Mouse (Mus musculus) cerebellum, adult 11-12 months (tissue): Measurements from ENCODE around the gene Gm3727.
"Not testable (repeated sequence)": the region's sequence is repeated elsewhere in the genome, so short reads cannot be mapped to it uniquely, and the experiment has no call there.

ENCODE experiments used
- DNase-seq: peaks from one replicate; pipeline ENCODE4 v3.0.0; 2022

The Gm3727 gene

DNA sequence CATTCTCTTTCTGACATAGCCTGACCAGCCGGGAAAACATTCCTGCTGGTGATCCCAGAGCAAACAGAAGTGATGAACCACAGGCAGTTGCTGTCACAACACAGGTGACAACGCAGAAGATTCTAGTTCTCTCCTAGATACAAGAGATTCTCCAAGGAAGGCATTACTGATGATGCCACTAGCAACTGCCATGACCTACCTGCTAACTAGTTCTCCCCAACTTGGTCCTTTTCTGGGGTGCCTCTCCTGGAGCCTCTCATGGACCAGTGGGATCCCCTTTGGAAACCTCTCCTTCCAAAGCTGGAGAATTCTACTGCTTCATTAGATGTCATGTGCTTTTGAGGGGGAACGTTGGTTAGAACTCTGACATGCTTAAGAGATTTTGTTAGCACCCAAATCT is at the start of gene Gm3727:
Gene Gm3727 (minus strand): TSS at position 101 of the 400 bp plus-strand sequence.
- not testable (repeated sequence) for DNase-seq

- DNase-seq = peak; percentile 1
Observed at GRCm38 (mm10) chr14:7243498-7243897, 21.0 kb downstream of the Gm3727 start.
